Mouse (Mus musculus): ENCODE data around the gene Prkn.

GRCm38 (mm10) chr17:11854571-11854970 lies 1014.4 kb downstream of the Prkn start:
- TF ChIP-seq CTCF (IDR thresholded peaks at IDR 0.05; ENCODE audit: extremely low read depth, insufficient read length, insufficient replicate concordance, low read depth, low read length) (no peak), POLR2A (IDR thresholded peaks at IDR 0.05; ENCODE audit: low read depth, low read length) (no peak)

Data from small intestine, adult 2 months (tissue).